Mouse (Mus musculus) spleen, adult 2 months (tissue): Measurements from ENCODE around the gene 5430427O19Rik. TPM values are rescaled to one million over a fixed set of nuclear protein-coding genes. Genes with fewer than 3 reads are reported as not detected.

Source experiments
- DNase-seq, 2 experiments: peaks; one replicate each; pipeline versions ENCODE4 v3.0.0 to v3.0.0-alpha.2; 2012 to 2021; ENCODE audit warnings: low spot score in 2 of 2, low read depth in 1 of 2
- H3K27ac ChIP-seq: fragments of 200-500 bp; 2 replicates; pipeline ENCODE4 v1.5.1; 2012; ENCODE audit warnings: low read length, inconsistent platforms; ENCODE audit not compliant: insufficient read depth
- H3K27me3 ChIP-seq: fragments of 200-500 bp; 2 replicates; pipeline ENCODE4 v1.6.1; 2012; ENCODE audit warnings: mild to moderate bottlenecking, moderate library complexity, low read length, inconsistent platforms; ENCODE audit not compliant: control insufficient read depth, insufficient read depth
- H3K36me3 ChIP-seq: fragments of 200-500 bp; 2 replicates; pipeline ENCODE4 v1.6.1; 2012; ENCODE audit warnings: mild to moderate bottlenecking, low read length, inconsistent platforms; ENCODE audit not compliant: control insufficient read depth, insufficient read depth
- H3K4me1 ChIP-seq: fragments of 200-500 bp; 2 replicates; pipeline ENCODE4 v1.6.1; 2011; ENCODE audit warnings: inconsistent platforms; ENCODE audit not compliant: control insufficient read depth, insufficient read depth, insufficient read length
- H3K4me3 ChIP-seq: fragments of 200-500 bp; 2 replicates; pipeline ENCODE4 v1.5.1; 2011; ENCODE audit warnings: mild to moderate bottlenecking, inconsistent platforms; ENCODE audit not compliant: insufficient read depth, insufficient read length; ENCODE audit errors: extremely low read depth
- CTCF ChIP-seq: fragments of 200-500 bp; IDR thresholded peaks from 2 replicates; pipeline ENCODE4 v1.5.1; 2011; ENCODE audit warnings: mild to moderate bottlenecking, inconsistent platforms; ENCODE audit not compliant: insufficient read depth, insufficient read length, insufficient replicate concordance; ENCODE audit errors: extremely low read depth
- POLR2A ChIP-seq: fragments of 200-500 bp; IDR thresholded peaks from 2 replicates; pipeline ENCODE4 v1.6.1; 2011; ENCODE audit warnings: low read depth, low read length, inconsistent platforms
- WGBS: fragments of 180-500 bp; shearing (Covaris S2); methylation state at CpG from one replicate; pipeline ENCODE4 v1.1.7; 2018; 5-methylcytosine and 5-hydroxymethylcytosine counted together
- polyA plus RNA-seq: library from polyadenylated mRNA; depleted of rRNA; stranded (reverse); fragments of >200 nt; gene quantifications from 2 replicates; pipeline ENCODE4 v1.2.3, GENCODE M21; 2012; rRNA removed

5430427O19Rik gene
- 0.60 and 0.78 TPM in 2 replicates for polyA plus RNA-seq

GRCm38 (mm10) chrX:85869914-85870483 lies at the start of gene 5430427O19Rik:
TSS of gene 5430427O19Rik (plus strand) at chrX:85870354.
- DNase-seq, result peak; percentile 20 to 47
- H3K27ac ChIP-seq, result peak within 1 kb of the TSS; percentile 81
- WGBS, result 35% methylated on average over 3 of the region's 3 CpGs
- H3K4me1 ChIP-seq, result peaks cover 2% of the 10 kb centered on the region; the same call in 1 of the 2 replicates
- no peaks in the 10 kb centered on the region for H3K27me3 ChIP-seq
- no peak for TF ChIP-seq POLR2A
- TF ChIP-seq CTCF, result no peak
- no peaks in the 10 kb centered on the region for H3K36me3 ChIP-seq
- peak within 1 kb of the TSS; percentile 61 for H3K4me3 ChIP-seq

- whole genome bisulfite sequencing, result 83% methylated on average over 3 of the region's 3 CpGs
- DNase-seq, result no peak
- H3K27me3 ChIP-seq, result no peaks in the 10 kb centered on the region
- H3K36me3 ChIP-seq, result no peaks in the 10 kb centered on the region
- H3K4me1 ChIP-seq, result no peaks in the 10 kb centered on the region
- TF ChIP-seq CTCF (no peak), POLR2A (no peak)
- no peak overlapping the region for H3K27ac ChIP-seq
- no peak overlapping the region for H3K4me3 ChIP-seq
Observed at GRCm38 (mm10) chrX:85827719-85828453, 42.3 kb upstream of the 5430427O19Rik start.

GRCm38 (mm10) chrX:85829000-85829399 lies 41.2 kb upstream of the 5430427O19Rik start:
- Histone ChIP-seq H3K27ac (no peak overlapping the region), H3K36me3 (no peaks in the 10 kb centered on the region)

GRCm38 (mm10) chrX:85839174-85839573 lies 31.0 kb upstream of the 5430427O19Rik start:
- Histone ChIP-seq H3K27ac (no peak overlapping the region; the same call in 1 of the 2 replicates), H3K27me3 (no peaks in the 10 kb centered on the region), H3K36me3 (no peaks in the 10 kb centered on the region), H3K4me3 (no peak overlapping the region), H3K4me1 (peaks cover 3% of the 10 kb centered on the region; the same call in 1 of the 2 replicates)
- no peak for TF ChIP-seq CTCF
- DNase-seq, result peak in 1 of 2 experiments; percentile 54

More at GRCm38 (mm10) chrX:85829000-85829399, 41.2 kb upstream of the 5430427O19Rik start:
- H3K4me3 ChIP-seq, result no peak overlapping the region
- DNase-seq, result no peak
- no peaks in the 10 kb centered on the region for H3K27me3 ChIP-seq
- TF ChIP-seq CTCF (no peak), POLR2A (no peak)
- no peaks in the 10 kb centered on the region for H3K4me1 ChIP-seq

- DNase-seq, result no peak
- H3K4me3 ChIP-seq, result no peak overlapping the region
- TF ChIP-seq CTCF (no peak), POLR2A (no peak)
- 77% methylated on average over 3 of the region's 3 CpGs for WGBS
- H3K36me3 ChIP-seq, result no peaks in the 10 kb centered on the region
- H3K27me3 ChIP-seq, result no peaks in the 10 kb centered on the region
- H3K4me1 ChIP-seq, result no peaks in the 10 kb centered on the region
- H3K27ac ChIP-seq, result no peak overlapping the region
Observed at GRCm38 (mm10) chrX:85855938-85856337, 14.2 kb upstream of the 5430427O19Rik start.

- no peak for DNase-seq
- TF ChIP-seq POLR2A (no peak), CTCF (no peak)
- no peaks in the 10 kb centered on the region for H3K36me3 ChIP-seq
- H3K27ac ChIP-seq, result no peak overlapping the region
- H3K27me3 ChIP-seq, result no peaks in the 10 kb centered on the region
- H3K4me1 ChIP-seq, result no peaks in the 10 kb centered on the region
- H3K4me3 ChIP-seq, result no peak overlapping the region
Observed at GRCm38 (mm10) chrX:85857169-85857568, 13.0 kb upstream of the 5430427O19Rik start.

- TF ChIP-seq CTCF, result no peak
- TF ChIP-seq POLR2A, result no peak
- 20% methylated on average over 3 of the region's 3 CpGs for WGBS
- H3K27ac ChIP-seq, result peak overlapping the region; percentile 62
- peaks cover 2% of the 10 kb centered on the region; the same call in 1 of the 2 replicates for H3K4me1 ChIP-seq
- H3K4me3 ChIP-seq, result no peak overlapping the region
- H3K36me3 ChIP-seq, result no peaks in the 10 kb centered on the region
- no peak for DNase-seq
- no peaks in the 10 kb centered on the region for H3K27me3 ChIP-seq
Observed at GRCm38 (mm10) chrX:85868079-85868478, 2.1 kb upstream of the 5430427O19Rik start.
